Mouse (Mus musculus) heart, postnatal 0 days (tissue): ENCODE results near the gene Emp1. TPM values are rescaled to one million over a fixed set of nuclear protein-coding genes. Genes with fewer than 3 reads are reported as not detected.

Source experiments
- ATAC-seq: fragments of 200-750 bp; cut with Nextera tagmentation; 2 replicates; pipeline ENCODE4 v1.8.0; 2017; ENCODE audit warnings: low read depth, moderate number of reproducible peaks, moderate library complexity; ENCODE audit not compliant: insufficient read depth
- DNase-seq: peaks from one replicate; pipeline ENCODE4 v3.0.0-alpha.2; 2016; ENCODE audit warnings: low spot score
- H3K27ac ChIP-seq: fragments of 300-500 bp; sonication (generic); 2 replicates; pipeline ENCODE4 v1.5.1; 2014; ENCODE audit warnings: low read depth, mild to moderate bottlenecking
- H3K27me3 ChIP-seq: fragments of 300-500 bp; sonication (generic); 2 replicates; pipeline ENCODE4 v1.6.1; 2014; ENCODE audit warnings: low read length, mixed read lengths; ENCODE audit not compliant: control insufficient read depth, insufficient read depth
- H3K36me3 ChIP-seq: fragments of 300-500 bp; sonication (generic); replicated peaks from 2 replicates; pipeline ENCODE4 v1.6.1; 2014; ENCODE audit warnings: low read length, mixed read lengths; ENCODE audit not compliant: control insufficient read depth, insufficient read depth
- H3K4me1 ChIP-seq: fragments of 300-500 bp; sonication (generic); 2 replicates; pipeline ENCODE4 v1.6.1; 2014; ENCODE audit warnings: antibody characterized with exemption; ENCODE audit not compliant: control insufficient read depth, insufficient read depth
- H3K4me2 ChIP-seq: fragments of 300-500 bp; sonication (generic); 2 replicates; pipeline ENCODE4 v1.6.1; 2014; ENCODE audit warnings: low read depth, mild to moderate bottlenecking, low read length, moderate library complexity
- H3K4me3 ChIP-seq: fragments of 300-500 bp; sonication (generic); 2 replicates; pipeline ENCODE4 v1.5.1; 2014; ENCODE audit warnings: low read depth, low read length
- H3K9ac ChIP-seq: fragments of 300-500 bp; sonication (generic); replicated peaks from 2 replicates; pipeline ENCODE4 v1.6.1; 2014; ENCODE audit warnings: low read depth, low read length, mixed read lengths
- H3K9me3 ChIP-seq: fragments of 300-500 bp; sonication (generic); replicated peaks from 2 replicates; pipeline ENCODE4 v1.6.1; 2016; ENCODE audit warnings: low read length; ENCODE audit not compliant: control insufficient read depth
- CTCF ChIP-seq: IDR thresholded peaks from 2 replicates; pipeline ENCODE4 v1.5.1; 2016; ENCODE audit warnings: antibody characterized with exemption, control low read depth, low read depth
- EP300 ChIP-seq: IDR thresholded peaks from 2 replicates; pipeline ENCODE4 v1.6.1; 2016; ENCODE audit warnings: antibody characterized with exemption, low read depth
- WGBS: fragments of 180-500 bp; shearing (Covaris S2); extraction: QIAGEN DNeasy Blood & Tissue Kit; methylation state at CpG from one replicate; pipeline ENCODE4 v1.1.7; 2014; 5-methylcytosine and 5-hydroxymethylcytosine counted together
- polyA plus RNA-seq: library from polyadenylated mRNA; unstranded; fragments of >200 nt; fragmentation: Nextera tagmentation; extraction: Ambion mirVana; gene quantifications from 2 replicates; pipeline ENCODE4 v1.2.1, GENCODE M21; 2015
- total RNA-seq: library from RNA; depleted of rRNA; stranded (reverse); fragments of >200 nt; gene quantifications from 2 replicates; pipeline ENCODE4 v1.2.3, GENCODE M21; 2014; ENCODE audit warnings: low replicate concordance

Emp1 gene
- total and polyA plus RNA-seq, 2 experiments from 2014 or later = 45.0 to 674 TPM

- peak; percentile 28; the same call in 1 of the 2 replicates for ATAC-seq
Observed at GRCm38 (mm10) chr6:135332737-135333281, 29.5 kb upstream of the Emp1 start.

GRCm38 (mm10) chr6:135333994-135334651, 28.2 kb upstream of the Emp1 start:
- ATAC-seq (peak; percentile 42), DNase-seq (no peak)
- Histone ChIP-seq H3K4me2 (no peak overlapping the region), H3K36me3 (no peaks in the 10 kb centered on the region), H3K4me1 (no peaks in the 10 kb centered on the region; the same call in none of the 2 replicates), H3K4me3 (no peak overlapping the region), H3K27me3 (no peaks in the 10 kb centered on the region), H3K9me3 (no peaks in the 10 kb centered on the region), H3K27ac (peak overlapping the region; percentile 16), H3K9ac (no peak overlapping the region)
- no peak for TF ChIP-seq EP300
- no peak for TF ChIP-seq CTCF
- WGBS = 65% methylated on average over 5 of the region's 5 CpGs

More at GRCm38 (mm10) chr6:135332737-135333281, 29.5 kb upstream of the Emp1 start:
- peak overlapping the region; percentile 27; the same call in 1 of the 2 replicates for H3K27ac ChIP-seq
- TF ChIP-seq CTCF (no peak), EP300 (no peak)
- DNase-seq = no peak
- WGBS = 40% methylated on average over 9 of the region's 10 CpGs
- H3K9ac ChIP-seq = no peak overlapping the region
- no peaks in the 10 kb centered on the region for H3K36me3 ChIP-seq
- no peak overlapping the region for H3K4me3 ChIP-seq
- H3K27me3 ChIP-seq = no peaks in the 10 kb centered on the region
- no peaks in the 10 kb centered on the region for H3K9me3 ChIP-seq
- H3K4me2 ChIP-seq = no peak overlapping the region
- no peaks in the 10 kb centered on the region; the same call in none of the 2 replicates for H3K4me1 ChIP-seq

- no peaks in the 10 kb centered on the region for H3K9me3 ChIP-seq
- no peak overlapping the region for H3K9ac ChIP-seq
- H3K4me3 ChIP-seq = no peak overlapping the region
- no peak overlapping the region for H3K27ac ChIP-seq
- H3K36me3 ChIP-seq = no peaks in the 10 kb centered on the region
- no peaks in the 10 kb centered on the region; the same call in none of the 2 replicates for H3K4me1 ChIP-seq
- TF ChIP-seq CTCF = no peak
- no peak for TF ChIP-seq EP300
- no peak overlapping the region for H3K4me2 ChIP-seq
- DNase-seq (no peak), ATAC-seq (no peak)
- WGBS = 75% methylated on average over 8 of the region's 8 CpGs
- no peaks in the 10 kb centered on the region for H3K27me3 ChIP-seq
Observed at GRCm38 (mm10) chr6:135336376-135336775, 26.0 kb upstream of the Emp1 start.

GRCm38 (mm10) chr6:135340355-135341075, 21.8 kb upstream of the Emp1 start:
- Histone ChIP-seq H3K9ac (no peak overlapping the region), H3K27ac (peak overlapping the region; percentile 9), H3K4me1 (no peaks in the 10 kb centered on the region; the same call in 1 of the 2 replicates), H3K27me3 (no peaks in the 10 kb centered on the region), H3K9me3 (no peaks in the 10 kb centered on the region), H3K4me2 (no peak overlapping the region), H3K36me3 (no peaks in the 10 kb centered on the region), H3K4me3 (no peak overlapping the region)
- DNase-seq (no peak), ATAC-seq (no peak)
- WGBS = 55% methylated on average over 9 of the region's 9 CpGs
- TF ChIP-seq EP300 = no peak
- no peak for TF ChIP-seq CTCF

GRCm38 (mm10) chr6:135341076-135341378, 21.3 kb upstream of the Emp1 start:
- H3K27ac ChIP-seq = peak overlapping the region; percentile 9
- TF ChIP-seq CTCF (no peak), EP300 (0 out of 2 replicates have a peak, but pooled peaks have one; percentile 14)
- H3K4me2 ChIP-seq = no peak overlapping the region
- no peak for DNase-seq
- no peaks in the 10 kb centered on the region for H3K36me3 ChIP-seq
- 45% methylated on average over 4 of the region's 4 CpGs for WGBS
- H3K4me1 ChIP-seq = no peaks in the 10 kb centered on the region; the same call in 1 of the 2 replicates
- H3K27me3 ChIP-seq = no peaks in the 10 kb centered on the region
- no peaks in the 10 kb centered on the region for H3K9me3 ChIP-seq
- ATAC-seq = peak; percentile 41; the same call in 1 of the 2 replicates
- H3K4me3 ChIP-seq = no peak overlapping the region
- H3K9ac ChIP-seq = no peak overlapping the region
